10 mouse cellular contexts compared by ENCODE assay signal in genomic region chr5:114698044-114698746, GRCm38 (mm10). TPM values are rescaled to one million over a fixed set of nuclear protein-coding genes. Genes with fewer than 3 reads are reported as not detected.
DNase-seq lines count a peak whose midpoint lies in the region; ATAC-seq and TF ChIP-seq lines count a peak whose summit lies in the region.
"Had no signal": no experiment of that assay in that cellular context is flagged by ENCODE, and none has a peak within 500 bp of the region (broad histone marks: within the 10 kb centered on the region; RNA-seq: fewer than 3 reads in every experiment).

No protein-coding gene starts in this region.

- H3K4me3 ChIP-seq in forebrain, embryonic 14.5 days (ENCODE audit: low read depth, low read length) = no peak overlapping the region
- no peak overlapping the region for H3K4me3 ChIP-seq in forebrain, embryonic 11.5 days (ENCODE audit: low read depth, low read length)
- H3K4me3 ChIP-seq in stomach, postnatal 0 days (ENCODE audit: low read depth, low read length) = no peak overlapping the region
- H3K4me3 ChIP-seq: erythroblast, embryonic 14.5 days had no signal

- no peaks in the 10 kb centered on the region for H3K4me1 ChIP-seq in forebrain, embryonic 14.5 days (ENCODE audit: control insufficient read depth, insufficient read depth, low read length)
- no peaks in the 10 kb centered on the region for H3K4me1 ChIP-seq in forebrain, embryonic 11.5 days (replicated peaks; ENCODE audit: control insufficient read depth, insufficient read depth, low read length)
- H3K4me1 ChIP-seq in stomach, postnatal 0 days (replicated peaks; ENCODE audit: control insufficient read depth, insufficient read depth) = no peaks in the 10 kb centered on the region

- TF ChIP-seq CTCF in stomach, postnatal 0 days (IDR thresholded peaks at IDR 0.05; ENCODE audit: low read depth) = no peak

- 0 out of 2 replicates have a peak, but pooled peaks cover 3% of the 10 kb centered on the region for H3K27me3 ChIP-seq in forebrain, embryonic 14.5 days (replicated peaks; ENCODE audit: control insufficient read depth, insufficient read depth, low read length)
- no peaks in the 10 kb centered on the region for H3K27me3 ChIP-seq in forebrain, embryonic 11.5 days (ENCODE audit: control insufficient read depth, insufficient read depth, low read length)
- no peaks in the 10 kb centered on the region for H3K27me3 ChIP-seq in stomach, postnatal 0 days (ENCODE audit: control insufficient read depth, insufficient read depth, low read length)

- H3K27ac ChIP-seq in forebrain, embryonic 14.5 days (ENCODE audit: low read depth, low read length) = no peak overlapping the region
- H3K27ac ChIP-seq in forebrain, embryonic 11.5 days (ENCODE audit: low read depth, low read length) = no peak overlapping the region
- H3K27ac ChIP-seq in stomach, postnatal 0 days (replicated peaks) = no peak overlapping the region
- H3K27ac ChIP-seq: kidney, postnatal 0 days had no signal

- intact Hi-C loops in left cerebral cortex, postnatal 10 days (cut with DNase I) = no loop called here

- H3K9me3 ChIP-seq in forebrain, embryonic 14.5 days (replicated peaks; ENCODE audit: control insufficient read depth, low read length) = no peaks in the 10 kb centered on the region
- no peaks in the 10 kb centered on the region for H3K9me3 ChIP-seq in forebrain, embryonic 11.5 days (ENCODE audit: control insufficient read depth, low read length)
- no peaks in the 10 kb centered on the region for H3K9me3 ChIP-seq in stomach, postnatal 0 days (ENCODE audit: control insufficient read depth, low read length)

- 57% methylated on average over 19 of the region's 19 CpGs for WGBS in forebrain, embryonic 14.5 days
- WGBS in forebrain, embryonic 11.5 days = 90% methylated on average over 19 of the region's 19 CpGs
- WGBS in stomach, postnatal 0 days = 79% methylated on average over 19 of the region's 19 CpGs

- DNase-seq in forebrain, embryonic 14.5 days (ENCODE audit: low spot score) = peak; percentile 92
- DNase-seq in forebrain, embryonic 11.5 days (ENCODE audit: low spot score) = no peak
- DNase-seq in gastrocnemius, adult 18-20 months (ENCODE audit: low spot score) = peak; percentile 65
- DNase-seq in left cerebral cortex, postnatal 10 days (ENCODE audit: extremely low spot score in 1 of 2, low spot score in 2 of 2) = peak; percentile 74 to 86
- no peak for DNase-seq in kidney, postnatal 4 days
- no peak for DNase-seq in ovary, adult 18-20 months (ENCODE audit: low spot score)
- no peak for DNase-seq in stomach, postnatal 0 days (ENCODE audit: low spot score)

- peak; percentile 84 for ATAC-seq in forebrain, embryonic 14.5 days
- ATAC-seq in forebrain, embryonic 11.5 days (replicated peaks; ENCODE audit: low FRiP score) = no peak
- peak; percentile 84; the same call in 1 of the 2 replicates for ATAC-seq in cerebellum, adult (ENCODE audit: insufficient number of reproducible peaks, low FRiP score, low TSS enrichment)
- no peak for ATAC-seq in stomach, postnatal 0 days (ENCODE audit: low FRiP score, low TSS enrichment)

- no peak for TF ChIP-seq EP300 in stomach, postnatal 0 days (optimal IDR thresholded peaks at IDR 0.05)

- H3K36me3 ChIP-seq in forebrain, embryonic 14.5 days (ENCODE audit: control insufficient read depth, insufficient read depth, low read length) = no peaks in the 10 kb centered on the region
- H3K36me3 ChIP-seq in forebrain, embryonic 11.5 days (ENCODE audit: control insufficient read depth, insufficient read depth, low read length) = no peaks in the 10 kb centered on the region
- no peaks in the 10 kb centered on the region for H3K36me3 ChIP-seq in stomach, postnatal 0 days (ENCODE audit: control insufficient read depth, insufficient read depth, low read length)

- H3K4me2 ChIP-seq in forebrain, embryonic 14.5 days (ENCODE audit: low read length) = no peak overlapping the region
- H3K4me2 ChIP-seq in forebrain, embryonic 11.5 days (ENCODE audit: low read depth, low read length, severe bottlenecking) = no peak overlapping the region
- no peak overlapping the region for H3K4me2 ChIP-seq in stomach, postnatal 0 days (replicated peaks; ENCODE audit: low read depth)

- H3K9ac ChIP-seq in forebrain, embryonic 14.5 days (ENCODE audit: low read length) = no peak overlapping the region
- H3K9ac ChIP-seq in forebrain, embryonic 11.5 days (ENCODE audit: low read length) = no peak overlapping the region
- H3K9ac ChIP-seq in stomach, postnatal 0 days (ENCODE audit: low read length) = no peak overlapping the region

RNA-seq across cellular contexts. Expression of gene Gltp, which starts 7.4 kb away (rescaled TPM):
- polyA plus RNA-seq in forebrain, embryonic 14.5 days (2014; fragmentation: Nextera tagmentation; extraction: Ambion mirVana) = 31.2 and 32.4 TPM in 2 replicates
- polyA plus RNA-seq in forebrain, embryonic 11.5 days (2014; fragmentation: Nextera tagmentation; extraction: Ambion mirVana) = 78.3 and 81.9 TPM in 2 replicates
- 1 to 10 TPM; 7.2 to 8.7 TPM for total RNA-seq in gastrocnemius, adult 18-20 months (2021)
- 10 to 100 TPM; 20.5 to 23.2 TPM for total RNA-seq in left cerebral cortex, postnatal 10 days (2021)
- 482 and 496 TPM in 2 replicates for polyA plus RNA-seq in stomach, postnatal 0 days (2015; fragmentation: Nextera tagmentation; extraction: Ambion mirVana)

RNA-seq across cellular contexts. Expression of gene Tchp, which starts 9.4 kb away (rescaled TPM):
- polyA plus RNA-seq in forebrain, embryonic 14.5 days (2014; fragmentation: Nextera tagmentation; extraction: Ambion mirVana) = 7.1 and 10.4 TPM in 2 replicates
- 19.7 and 22.2 TPM in 2 replicates for polyA plus RNA-seq in forebrain, embryonic 11.5 days (2014; fragmentation: Nextera tagmentation; extraction: Ambion mirVana)
- 1 to 10 TPM; 2.3 to 2.9 TPM for total RNA-seq in gastrocnemius, adult 18-20 months (2021)
- total RNA-seq in left cerebral cortex, postnatal 10 days (2021) = 10 to 100 TPM; 13.0 to 15.4 TPM
- polyA plus RNA-seq in stomach, postnatal 0 days (2015; fragmentation: Nextera tagmentation; extraction: Ambion mirVana) = 4.6 and 5.8 TPM in 2 replicates

RNA-seq across cellular contexts. Expression of gene Trpv4, which starts 40.0 kb away (rescaled TPM):
- 0.55 and 0.79 TPM in 2 replicates for polyA plus RNA-seq in forebrain, embryonic 14.5 days (2014; fragmentation: Nextera tagmentation; extraction: Ambion mirVana)
- polyA plus RNA-seq in forebrain, embryonic 11.5 days (2014; fragmentation: Nextera tagmentation; extraction: Ambion mirVana) = 0.17 and 0.53 TPM in 2 replicates
- 1 to 10 TPM; 1.8 to 2.1 TPM for total RNA-seq in gastrocnemius, adult 18-20 months (2021)
- under 1 TPM; 0.64 to 0.79 TPM for total RNA-seq in left cerebral cortex, postnatal 10 days (2021)
- 2.1 and 2.8 TPM in 2 replicates for polyA plus RNA-seq in stomach, postnatal 0 days (2015; fragmentation: Nextera tagmentation; extraction: Ambion mirVana)

Comparison
In these comparisons a context has a peak if more than half of its experiments do, and no peak if none do; other contexts are left out.
1. ATAC-seq: peak in forebrain, embryonic 14.5 days (single experiment) and cerebellum, adult (single experiment); none in forebrain, embryonic 11.5 days (single experiment) and stomach, postnatal 0 days (single experiment).
2. DNase-seq: peak in forebrain, embryonic 14.5 days (single experiment), gastrocnemius, adult 18-20 months (single experiment) and left cerebral cortex, postnatal 10 days (2 of 2); none in forebrain, embryonic 11.5 days (single experiment), kidney, postnatal 4 days (0 of 2), ovary, adult 18-20 months (single experiment) and stomach, postnatal 0 days (single experiment).